Mouse (Mus musculus): ENCODE results near the gene Myo18b. TPM values are rescaled to one million over a fixed set of nuclear protein-coding genes. Genes with fewer than 3 reads are reported as not detected.

Myo18b gene
- polyA plus RNA-seq, 1 experiment from 2014 or later: 0.05 TPM

GRCm38 (mm10) chr5:112640651-112641050 is 255.5 kb downstream of the Myo18b start:
- no peak for DNase-seq (ENCODE audit: low spot score)

Other genes starting within 250 kb of the Myo18b start
- 2.9 and 4.2 TPM in 2 replicates for gene Grk3, start 119.4 kb upstream of the Myo18b start, polyA plus RNA-seq (2015; fragmentation: Nextera tagmentation; extraction: Ambion mirVana)
- gene Crybb2, start 173.8 kb upstream of the Myo18b start, polyA plus RNA-seq (2015; fragmentation: Nextera tagmentation; extraction: Ambion mirVana): 0.26 and 0.80 TPM in 2 replicates
- 1.0 and 1.2 TPM in 2 replicates for gene Crybb3, start 185.2 kb upstream of the Myo18b start, polyA plus RNA-seq (2015; fragmentation: Nextera tagmentation; extraction: Ambion mirVana)